Mouse (Mus musculus): ENCODE results near the gene Kpna7. TPM values are rescaled to one million over a fixed set of nuclear protein-coding genes. Genes with fewer than 3 reads are reported as not detected.

The Kpna7 gene
- polyA plus RNA-seq, 1 experiment = not detected

- peak within 1 kb of the TSS; percentile 96 for H3K4me2 ChIP-seq (ENCODE audit: low read depth)
- H3K36me3 ChIP-seq (ENCODE audit: control insufficient read depth, insufficient read depth) = no peaks in the 10 kb centered on the region
- no peaks in the 10 kb centered on the region for H3K27me3 ChIP-seq (ENCODE audit: control insufficient read depth, insufficient read depth, insufficient read length)
- TF ChIP-seq TCF12 (IDR thresholded peaks at IDR 0.05; ENCODE audit: insufficient read depth, poor library complexity, severe bottlenecking) = no peak
- no peak for TF ChIP-seq E2F4 (IDR thresholded peaks at IDR 0.05; ENCODE audit: insufficient read depth)
- peak; percentile 82 for TF ChIP-seq POLR2A (IDR thresholded peaks at IDR 0.05; ENCODE audit: insufficient read length, low read depth)
- TF ChIP-seq USF1 (IDR thresholded peaks at IDR 0.05; ENCODE audit: low read depth) = no peak
- peak; percentile 85 for TF ChIP-seq POLR2AphosphoS2 (IDR thresholded peaks at IDR 0.05; ENCODE audit: insufficient read length, low read depth)
- H3K79me2 ChIP-seq (ENCODE audit: control insufficient read depth, insufficient read depth) = peaks cover 36% of the 10 kb centered on the region
- peak within 1 kb of the TSS; percentile 98 for H3ac ChIP-seq (ENCODE audit: control insufficient read depth, insufficient read length)
- peak within 1 kb of the TSS; percentile 30 for H3K4me3 ChIP-seq
Measured at GRCm38 (mm10) chr5:144965639-144966351, 118.0 kb downstream of the Kpna7 start, which contains the start of gene Smurf1. Smurf1 (minus strand) TSS chr5:144965847.

DNA sequence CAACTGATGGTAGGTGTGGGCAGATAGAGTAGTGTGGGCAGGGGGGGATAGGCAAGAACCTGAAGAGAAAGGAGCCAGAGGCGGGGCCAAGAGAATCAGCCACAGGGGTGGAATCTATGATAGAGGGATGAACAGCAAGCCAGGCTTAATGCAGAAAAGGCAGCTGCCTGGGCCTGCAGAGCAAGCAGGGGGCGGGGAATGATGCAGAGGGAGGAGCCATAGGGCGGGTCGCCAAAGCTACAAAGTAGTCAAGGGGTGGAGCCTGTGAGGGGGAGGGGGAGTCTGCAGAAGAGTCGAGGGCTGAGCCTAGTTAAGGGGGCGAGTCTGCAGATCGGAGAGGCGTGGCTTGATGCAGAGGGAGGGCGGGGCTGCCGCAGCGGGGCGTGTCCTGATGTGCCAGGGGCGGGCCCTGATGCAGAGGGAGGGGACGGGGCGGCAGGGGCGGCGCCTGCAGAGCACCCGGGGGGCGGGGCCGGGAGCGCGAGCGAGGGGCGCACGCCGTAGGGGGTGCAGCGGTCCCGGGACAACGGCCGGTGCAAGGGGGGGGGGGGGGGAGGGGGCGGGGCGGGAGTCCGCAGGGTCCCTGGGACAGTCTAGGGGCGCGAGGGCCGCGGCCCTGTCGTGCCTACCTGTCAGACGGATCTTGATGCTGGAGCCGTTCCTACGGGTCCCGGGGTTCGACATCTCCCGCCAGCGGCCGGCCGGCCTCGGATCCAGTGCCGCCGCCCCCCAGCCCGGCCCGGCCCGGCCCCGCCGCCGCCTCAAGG lies 118.8 kb downstream of the Kpna7 start:
- peak overlapping the region; percentile 30 for H3K4me3 ChIP-seq
- no peak for TF ChIP-seq TCF3 (IDR thresholded peaks at IDR 0.05; ENCODE audit: insufficient read length, low read depth)
- no peak for TF ChIP-seq SRF (IDR thresholded peaks at IDR 0.05; ENCODE audit: control insufficient read depth, insufficient read length, low read depth)
- TF ChIP-seq POLR2A (IDR thresholded peaks at IDR 0.05; ENCODE audit: insufficient read length, low read depth) = peak; percentile 10
- no peak for TF ChIP-seq USF1 (IDR thresholded peaks at IDR 0.05; ENCODE audit: low read depth)
- H3K4me2 ChIP-seq (ENCODE audit: low read depth) = peak overlapping the region; percentile 77
- peaks cover 43% of the 10 kb centered on the region for H3K79me2 ChIP-seq (ENCODE audit: control insufficient read depth, insufficient read depth)
- H3K36me3 ChIP-seq (ENCODE audit: control insufficient read depth, insufficient read depth) = no peaks in the 10 kb centered on the region
- H3ac ChIP-seq (ENCODE audit: control insufficient read depth, insufficient read length) = peak overlapping the region; percentile 98
- H3K27me3 ChIP-seq (ENCODE audit: control insufficient read depth, insufficient read depth, insufficient read length) = no peaks in the 10 kb centered on the region

DNA sequence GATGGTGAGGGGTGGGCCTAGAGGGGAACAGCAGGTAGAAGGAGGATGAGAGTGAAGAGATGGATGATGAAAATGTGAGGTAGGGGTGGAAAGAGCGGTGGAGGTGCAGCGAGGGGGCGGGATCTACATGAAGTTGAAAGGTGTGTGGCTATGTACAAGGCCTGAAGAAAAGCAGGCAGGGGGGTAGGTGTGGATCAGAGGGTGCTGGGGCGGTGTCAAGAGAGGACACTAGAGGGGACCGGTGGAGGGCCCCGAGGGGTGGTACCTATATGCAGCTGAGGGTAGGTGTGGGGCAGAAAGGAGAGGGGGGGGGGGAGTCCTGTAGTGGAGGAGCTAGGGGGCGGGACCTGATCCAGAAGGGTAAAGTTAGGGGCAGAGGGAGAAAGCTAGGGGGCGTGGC lies 119.4 kb downstream of the Kpna7 start:
- H3K27me3 ChIP-seq (ENCODE audit: control insufficient read depth, insufficient read depth, insufficient read length) = no peaks in the 10 kb centered on the region
- no peaks in the 10 kb centered on the region for H3K36me3 ChIP-seq (ENCODE audit: control insufficient read depth, insufficient read depth)
- H3ac ChIP-seq (ENCODE audit: control insufficient read depth, insufficient read length) = no peak overlapping the region
- peak overlapping the region; percentile 77 for H3K4me2 ChIP-seq (ENCODE audit: low read depth)
- peak overlapping the region; percentile 30 for H3K4me3 ChIP-seq
- TF ChIP-seq TCF12 (IDR thresholded peaks at IDR 0.05; ENCODE audit: insufficient read depth, poor library complexity, severe bottlenecking) = no peak
- no peak for TF ChIP-seq MYOG (IDR thresholded peaks at IDR 0.05; ENCODE audit: control insufficient read depth in 1 of 3, insufficient read depth in 1 of 3, insufficient read length in 2 of 3, low read depth in 2 of 3)
- TF ChIP-seq POLR2AphosphoS2 (IDR thresholded peaks at IDR 0.05; ENCODE audit: insufficient read length, low read depth) = no peak
- no peak for TF ChIP-seq POLR2A (IDR thresholded peaks at IDR 0.05; ENCODE audit: insufficient read length, low read depth)
- no peak for TF ChIP-seq SRF (IDR thresholded peaks at IDR 0.05; ENCODE audit: control insufficient read depth, insufficient read length, low read depth)
- TF ChIP-seq CEBPB (IDR thresholded peaks at IDR 0.05; ENCODE audit: insufficient read depth, poor library complexity, severe bottlenecking) = no peak
- TF ChIP-seq USF1 (IDR thresholded peaks at IDR 0.05; ENCODE audit: low read depth) = no peak
- TF ChIP-seq E2F4 (IDR thresholded peaks at IDR 0.05; ENCODE audit: insufficient read depth) = no peak
- no peak for TF ChIP-seq MYOD1 (IDR thresholded peaks at IDR 0.05; ENCODE audit: control insufficient read depth in 1 of 3, insufficient read length in 2 of 3, low read depth in 2 of 3)
- no peak for TF ChIP-seq TCF3 (IDR thresholded peaks at IDR 0.05; ENCODE audit: insufficient read length, low read depth)
- TF ChIP-seq REST (IDR thresholded peaks at IDR 0.05; ENCODE audit: insufficient read depth, insufficient read length) = no peak
- no peak for TF ChIP-seq MAX (IDR thresholded peaks at IDR 0.05; ENCODE audit: low read depth)
- H3K79me2 ChIP-seq (ENCODE audit: control insufficient read depth, insufficient read depth) = peaks cover 49% of the 10 kb centered on the region

GRCm38 (mm10) chr5:144963817-144964261 lies 120.0 kb downstream of the Kpna7 start:
- H3K36me3 ChIP-seq (ENCODE audit: control insufficient read depth, insufficient read depth) = no peaks in the 10 kb centered on the region
- no peak for TF ChIP-seq E2F4 (IDR thresholded peaks at IDR 0.05; ENCODE audit: insufficient read depth)
- no peak for TF ChIP-seq TCF3 (IDR thresholded peaks at IDR 0.05; ENCODE audit: insufficient read length, low read depth)
- peak in 1 of 3 experiments; percentile 28 for TF ChIP-seq MYOG (IDR thresholded peaks at IDR 0.05; ENCODE audit: control insufficient read depth in 1 of 3, insufficient read depth in 1 of 3, insufficient read length in 2 of 3, low read depth in 2 of 3)
- no peak for TF ChIP-seq REST (IDR thresholded peaks at IDR 0.05; ENCODE audit: insufficient read depth, insufficient read length)
- TF ChIP-seq MAX (IDR thresholded peaks at IDR 0.05; ENCODE audit: low read depth) = no peak
- TF ChIP-seq TCF12 (IDR thresholded peaks at IDR 0.05; ENCODE audit: insufficient read depth, poor library complexity, severe bottlenecking) = no peak
- peak in 2 of 3 experiments; percentile 57 to 65 for TF ChIP-seq MYOD1 (IDR thresholded peaks at IDR 0.05; ENCODE audit: control insufficient read depth in 1 of 3, insufficient read length in 2 of 3, low read depth in 2 of 3)
- no peak overlapping the region for H3ac ChIP-seq (ENCODE audit: control insufficient read depth, insufficient read length)

GRCm38 (mm10) chr5:144963401-144963800 lies 120.4 kb downstream of the Kpna7 start:
- TF ChIP-seq MYOD1 (IDR thresholded peaks at IDR 0.05; ENCODE audit: control insufficient read depth in 1 of 3, insufficient read length in 2 of 3, low read depth in 2 of 3) (no peak), TCF12 (IDR thresholded peaks at IDR 0.05; ENCODE audit: insufficient read depth, poor library complexity, severe bottlenecking) (no peak), POLR2AphosphoS2 (IDR thresholded peaks at IDR 0.05; ENCODE audit: insufficient read length, low read depth) (no peak), USF1 (IDR thresholded peaks at IDR 0.05; ENCODE audit: low read depth) (no peak), E2F4 (IDR thresholded peaks at IDR 0.05; ENCODE audit: insufficient read depth) (no peak), SRF (IDR thresholded peaks at IDR 0.05; ENCODE audit: control insufficient read depth, insufficient read length, low read depth) (no peak)
- Histone ChIP-seq H3K4me2 (ENCODE audit: low read depth) (peak overlapping the region; percentile 77), H3K36me3 (ENCODE audit: control insufficient read depth, insufficient read depth) (no peaks in the 10 kb centered on the region), H3K79me2 (ENCODE audit: control insufficient read depth, insufficient read depth) (peaks cover 60% of the 10 kb centered on the region), H3K27me3 (ENCODE audit: control insufficient read depth, insufficient read depth, insufficient read length) (no peaks in the 10 kb centered on the region), H3ac (ENCODE audit: control insufficient read depth, insufficient read length) (no peak overlapping the region), H3K4me3 (peak overlapping the region; percentile 30)

More at GRCm38 (mm10) chr5:144963817-144964261, 120.0 kb downstream of the Kpna7 start:
- peak overlapping the region; percentile 30 for H3K4me3 ChIP-seq
- no peaks in the 10 kb centered on the region for H3K27me3 ChIP-seq (ENCODE audit: control insufficient read depth, insufficient read depth, insufficient read length)
- H3K79me2 ChIP-seq (ENCODE audit: control insufficient read depth, insufficient read depth) = peaks cover 55% of the 10 kb centered on the region
- peak overlapping the region; percentile 77 for H3K4me2 ChIP-seq (ENCODE audit: low read depth)
